Mouse (Mus musculus): ENCODE results near the gene Ptprn. TPM values are rescaled to one million over a fixed set of nuclear protein-coding genes. Genes with fewer than 3 reads are reported as not detected.
A peak's percentile ranks its signal among the peaks of the same experiment; 100 is the strongest.

Gene Ptprn
- total RNA-seq, 2 experiments from 2014 or later: not detected

GRCm38 (mm10) chr1:75223532-75223931 lies 40.8 kb downstream of the Ptprn start:
- no peak for DNase-seq

- no peak for DNase-seq
Measured at GRCm38 (mm10) chr1:75222926-75223325, 41.4 kb downstream of the Ptprn start.

GRCm38 (mm10) chr1:75221538-75221937 lies 42.8 kb downstream of the Ptprn start:
- no peak for DNase-seq

- no peak for DNase-seq
Measured at GRCm38 (mm10) chr1:75219531-75219930, 44.8 kb downstream of the Ptprn start, which contains the start of gene Tuba4a. Gene Tuba4a, minus strand, starts transcription at chr1:75219865.

DNA sequence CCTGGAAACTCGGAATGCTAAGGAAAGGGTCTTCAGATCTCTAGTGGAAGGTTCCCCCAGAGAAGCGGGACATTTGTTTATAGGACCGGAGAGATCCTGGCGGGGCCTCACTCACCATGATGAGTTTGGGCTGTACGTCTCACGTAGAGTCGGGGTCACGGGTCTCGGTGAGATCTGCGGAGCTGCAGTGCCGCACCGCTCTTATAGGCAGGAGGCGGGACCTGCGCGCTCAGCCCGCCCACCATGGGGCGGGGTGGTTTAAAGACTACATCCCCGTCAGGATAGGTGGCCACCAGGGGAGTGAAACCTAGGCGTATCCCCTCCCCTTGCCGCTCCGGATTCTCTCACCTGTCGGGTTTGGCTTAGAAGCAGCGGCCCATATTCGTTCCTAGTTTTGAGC lies 45.2 kb downstream of the Ptprn start:
- DNase-seq: peak; percentile 88

DNA sequence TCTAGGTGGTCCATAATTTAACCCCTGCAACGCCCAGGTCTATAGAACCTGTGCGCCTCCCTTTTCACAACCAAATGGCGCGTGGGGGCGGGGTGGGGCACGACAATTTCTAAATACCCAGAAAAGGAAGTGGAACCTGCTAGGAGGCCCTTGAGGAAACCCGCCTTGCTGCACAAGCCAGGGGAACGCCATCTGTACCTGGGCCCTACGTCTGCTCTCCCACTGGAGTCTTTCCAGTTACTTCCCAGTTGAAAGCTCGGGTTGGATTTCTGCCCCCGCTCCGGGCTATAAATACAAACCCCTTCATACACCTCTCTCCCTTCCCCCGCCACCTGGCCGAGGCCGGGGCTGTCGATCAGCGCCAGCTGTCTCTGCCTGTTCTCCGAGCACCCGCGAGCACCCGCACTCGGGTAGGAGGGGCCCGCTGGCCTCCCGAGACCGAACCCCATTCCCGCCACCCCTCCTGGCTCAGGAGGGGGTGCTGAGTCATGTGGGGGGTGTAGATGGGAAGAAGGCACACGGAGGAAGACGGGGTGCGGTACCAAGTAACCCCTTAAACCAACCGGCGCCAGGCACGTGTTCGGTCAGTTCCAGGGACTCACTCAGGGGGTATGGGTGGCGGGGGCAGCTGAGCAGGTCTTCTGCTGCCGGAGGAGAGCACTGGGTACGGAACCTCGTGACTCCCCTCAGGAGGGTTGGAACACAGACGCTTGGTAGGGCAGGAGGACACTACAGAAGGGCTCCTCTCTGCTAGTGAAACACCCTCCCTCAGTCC lies 45.9 kb downstream of the Ptprn start:
- peak; percentile 90 for DNase-seq

DNA sequence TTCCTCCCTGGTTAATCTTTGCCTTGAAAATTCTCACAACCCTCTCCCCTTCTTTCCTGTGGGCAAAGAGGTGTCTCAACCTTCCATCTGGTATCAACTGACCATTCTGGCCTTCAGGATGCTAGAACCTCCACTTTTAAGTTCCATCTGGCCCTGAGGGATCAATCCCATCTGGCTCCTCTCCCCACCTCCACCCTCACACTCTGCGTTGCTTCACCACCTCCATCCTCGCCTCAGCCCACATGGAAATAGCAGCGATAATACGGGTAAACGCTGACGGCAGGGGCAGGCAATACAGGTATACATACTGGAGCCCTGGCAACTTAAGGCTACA lies 46.4 kb downstream of the Ptprn start:
- DNase-seq: no peak

GRCm38 (mm10) chr1:75216797-75217585 lies 47.3 kb downstream of the Ptprn start:
- peak; percentile 77 for DNase-seq

DNA sequence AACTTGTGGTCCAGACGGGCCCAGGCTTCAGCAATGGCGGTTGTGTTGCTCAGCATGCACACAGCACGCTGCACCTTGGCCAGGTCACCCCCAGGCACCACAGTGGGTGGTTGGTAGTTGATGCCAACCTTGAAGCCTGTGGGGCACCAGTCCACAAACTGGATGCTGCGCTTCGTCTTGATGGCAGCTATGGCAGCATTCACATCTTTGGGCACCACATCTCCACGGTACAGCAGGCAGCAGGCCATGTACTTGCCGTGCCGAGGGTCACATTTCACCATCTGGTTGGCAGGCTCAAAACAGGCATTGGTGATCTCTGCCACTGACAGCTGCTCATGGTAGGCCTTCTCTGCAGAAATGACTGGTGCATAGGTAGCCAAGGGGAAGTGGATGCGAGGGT lies 48.5 kb downstream of the Ptprn start:
- DNase-seq: peak; percentile 66

- DNase-seq: peak; percentile 40
Measured at GRCm38 (mm10) chr1:75214886-75215285, 49.4 kb downstream of the Ptprn start.

- DNase-seq: no peak
Measured at GRCm38 (mm10) chr1:75214442-75214841, 49.9 kb downstream of the Ptprn start.

DNA sequence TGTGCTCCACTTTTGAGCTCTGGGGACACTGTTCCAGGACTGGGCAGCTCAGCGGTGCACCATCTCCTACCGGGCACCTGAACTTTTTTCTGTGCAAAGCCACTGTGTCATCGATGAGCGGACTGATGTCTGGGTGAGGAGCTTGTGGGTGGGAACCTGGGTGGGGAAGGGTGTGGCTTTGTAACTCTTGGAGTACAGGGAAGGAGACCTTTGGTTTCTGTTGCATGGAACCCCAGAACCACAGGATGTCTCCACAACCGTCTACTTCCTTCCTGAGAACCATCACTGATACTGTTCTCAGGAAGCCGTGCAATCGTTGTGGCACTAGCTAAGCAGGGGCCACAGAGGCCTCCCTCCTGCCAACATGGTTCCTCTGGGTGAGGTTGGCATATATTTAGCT lies 51.2 kb downstream of the Ptprn start:
- no peak for DNase-seq

- no peak for DNase-seq
Measured at GRCm38 (mm10) chr1:75212542-75212941, 51.8 kb downstream of the Ptprn start.

DNA sequence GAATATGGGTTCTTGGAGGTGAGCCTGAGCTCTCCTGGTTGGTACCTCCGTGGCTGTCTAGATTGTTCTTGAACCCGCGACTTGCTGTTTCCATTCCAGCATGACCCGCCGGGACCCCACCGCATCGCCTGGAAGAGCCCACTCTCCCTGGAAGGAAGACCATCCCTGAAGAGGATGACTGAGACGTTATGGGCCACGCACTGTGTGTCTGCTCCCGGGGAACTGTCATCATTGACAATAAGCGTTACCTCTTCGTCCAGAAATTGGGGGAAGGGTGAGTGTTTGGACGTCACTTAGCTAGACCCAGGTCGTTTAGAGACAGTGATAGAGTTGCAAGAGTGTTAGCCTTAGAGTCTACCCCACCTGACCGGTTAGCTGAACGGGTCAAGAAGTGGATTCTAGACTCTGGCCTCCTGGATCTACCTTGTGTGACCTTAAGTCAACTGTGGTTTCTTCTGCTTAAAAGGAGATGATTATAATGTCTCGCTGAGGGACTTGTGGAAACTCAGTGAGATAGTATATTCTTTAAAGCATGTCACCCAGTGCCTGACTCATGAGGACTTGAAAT lies 53.1 kb downstream of the Ptprn start:
- DNase-seq: no peak

DNA sequence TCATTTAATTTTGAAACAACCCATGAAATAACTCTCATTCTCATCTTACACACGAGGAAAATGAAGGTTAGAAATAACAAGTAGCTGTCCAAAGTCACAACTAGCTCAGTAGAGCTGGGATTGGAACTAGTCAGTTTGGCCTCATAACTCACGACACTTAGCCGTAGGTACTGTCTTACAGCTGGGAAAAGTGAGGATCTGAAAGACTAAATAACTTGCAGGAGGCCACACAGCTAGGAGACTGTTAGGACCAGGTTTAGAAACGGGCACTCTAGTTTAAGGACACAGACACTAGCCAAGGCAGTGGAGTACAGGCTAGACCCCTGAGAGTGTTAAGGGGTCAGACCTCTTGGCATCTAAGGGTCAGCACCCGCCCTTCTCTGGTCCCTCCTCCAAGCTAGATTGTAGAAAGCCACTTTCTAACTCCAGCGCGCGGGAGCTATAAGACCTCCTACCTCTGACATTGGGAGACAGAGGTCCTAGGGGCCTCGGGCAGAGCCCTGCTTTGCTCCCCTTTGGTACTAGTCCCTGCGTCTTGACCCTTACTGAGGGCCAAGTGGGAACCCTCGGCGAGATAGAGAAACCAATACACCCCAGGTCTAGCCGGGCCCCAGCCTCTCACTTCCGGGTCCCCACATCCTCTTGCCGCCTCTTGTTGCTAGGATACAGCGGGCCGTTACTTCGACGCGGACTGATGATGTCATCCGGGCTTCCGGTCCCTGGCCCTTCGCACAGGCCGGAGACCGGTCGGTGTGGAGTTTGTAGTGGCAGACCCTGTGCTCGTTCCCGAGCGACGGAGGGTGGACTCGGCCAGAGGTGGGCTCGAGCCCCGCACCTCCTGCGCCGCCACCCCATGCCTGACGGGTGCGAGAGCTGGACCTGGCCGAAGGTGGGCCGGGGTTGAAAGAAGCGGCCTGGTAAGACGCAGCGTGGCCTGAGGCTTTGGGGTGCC lies 53.9 kb downstream of the Ptprn start, which contains the start of the genes Glb1l and Stk16:
TSS of gene Glb1l (minus strand) at position 678 of the 952 bp plus-strand sequence.
TSS of gene Stk16 (plus strand) at position 703 of the 952 bp plus-strand sequence.
- DNase-seq: peak; percentile 94

DNA sequence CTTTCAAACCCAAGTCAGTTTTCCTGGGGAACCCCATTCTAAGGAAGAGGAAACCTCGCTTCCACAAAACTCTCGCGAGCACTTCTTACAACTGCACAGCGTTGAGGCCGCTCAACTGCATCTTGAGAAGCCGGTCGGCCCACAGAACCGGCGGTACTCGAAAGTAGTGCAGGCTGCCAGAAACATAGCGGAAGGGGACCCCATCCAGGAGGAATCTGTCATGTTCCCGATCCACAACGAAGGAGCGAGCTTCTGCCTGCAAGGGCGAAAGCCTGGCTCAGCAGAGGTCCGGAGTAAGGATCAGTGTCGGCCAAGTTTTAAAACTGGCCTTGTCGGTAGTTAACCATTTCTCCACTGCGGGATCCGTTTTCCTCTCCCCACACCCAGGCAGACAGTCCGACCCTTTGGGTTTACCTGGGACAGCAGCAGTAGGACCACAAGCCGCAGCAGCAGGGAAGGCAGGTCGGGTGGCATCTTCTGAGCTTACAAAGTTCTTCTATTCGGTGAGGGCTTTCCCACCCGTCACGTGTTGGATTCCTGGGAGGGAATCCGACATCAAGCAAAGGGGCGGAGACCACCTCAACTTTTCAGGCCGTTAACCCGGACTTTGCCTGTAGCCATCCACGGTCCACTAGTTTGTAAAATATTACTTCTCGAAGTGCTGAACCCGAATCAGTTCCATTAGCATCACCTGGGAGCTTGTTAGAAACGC lies 55.2 kb downstream of the Ptprn start:
- DNase-seq: no peak

GRCm38 (mm10) chr1:75201236-75201635 lies 63.1 kb downstream of the Ptprn start:
- no peak for DNase-seq

Measured in gastrocnemius, postnatal 25 days (tissue).